Mouse (Mus musculus): Measurements from ENCODE around the gene Upk2. TPM values are rescaled to one million over a fixed set of nuclear protein-coding genes. Genes with fewer than 3 reads are reported as not detected.

Gene Upk2
- total and polyA plus RNA-seq, 3 experiments, result 0.53 TPM; not detected in 2

GRCm38 (mm10) chr9:44499356-44500162 is 44.8 kb upstream of the Upk2 start:
- Histone ChIP-seq H3K79me2 (replicated peaks; ENCODE audit: control insufficient read depth, insufficient read depth, low read length) (no peaks in the 10 kb centered on the region), H3K4me1 (ENCODE audit: control insufficient read depth, insufficient read depth, low read length) (peaks cover 24% of the 10 kb centered on the region), H3K36me3 (ENCODE audit: control insufficient read depth, insufficient read depth, low read length) (no peaks in the 10 kb centered on the region; the same call in 1 of the 2 replicates), H3K27me3 (ENCODE audit: control insufficient read depth, insufficient read depth, low read length) (no peaks in the 10 kb centered on the region), H3K27ac (peak overlapping the region; percentile 80), H3K9ac (ENCODE audit: low read depth, low read length) (peak overlapping the region; percentile 83), H3K4me3 (peak overlapping the region; percentile 54)
- intact Hi-C loops (cut with DNase I), result loop anchor here (1.0 kb wide), 1 partner anchor 17 kb away; the partner anchor contains the start of gene Bcl9l
- DNase-seq, result peak; percentile 76 to 78
- WGBS, result 17% methylated on average over 20 of the region's 20 CpGs
- TF ChIP-seq POLR2A (IDR thresholded peaks at IDR 0.05; ENCODE audit: insufficient read depth, low read depth, low read length) (peak; percentile 84), CTCF (IDR thresholded peaks at IDR 0.05) (no peak), EP300 (IDR thresholded peaks at IDR 0.05; ENCODE audit: insufficient read depth, low read depth, low read length) (peak; percentile 35; the same call in 1 of the 2 replicates)

GRCm38 (mm10) chr9:44498421-44499355 is 43.9 kb upstream of the Upk2 start:
- Histone ChIP-seq H3K27me3 (ENCODE audit: control insufficient read depth, insufficient read depth, low read length) (no peaks in the 10 kb centered on the region), H3K27ac (peak overlapping the region; percentile 80), H3K4me3 (peak overlapping the region; percentile 54), H3K9ac (ENCODE audit: low read depth, low read length) (peak overlapping the region; percentile 83), H3K4me1 (ENCODE audit: control insufficient read depth, insufficient read depth, low read length) (peaks cover 31% of the 10 kb centered on the region), H3K79me2 (replicated peaks; ENCODE audit: control insufficient read depth, insufficient read depth, low read length) (no peaks in the 10 kb centered on the region), H3K36me3 (ENCODE audit: control insufficient read depth, insufficient read depth, low read length) (peaks cover 2% of the 10 kb centered on the region)
- peak; percentile 80 to 85 for DNase-seq
- TF ChIP-seq CTCF (IDR thresholded peaks at IDR 0.05), result peak; percentile 70
- TF ChIP-seq EP300 (IDR thresholded peaks at IDR 0.05; ENCODE audit: insufficient read depth, low read depth, low read length), result no peak
- peak; percentile 37; the same call in 1 of the 2 replicates for TF ChIP-seq POLR2A (IDR thresholded peaks at IDR 0.05; ENCODE audit: insufficient read depth, low read depth, low read length)
- intact Hi-C loops (cut with DNase I), result loop anchor here (1.0 kb wide), 1 partner anchor 11 kb away; no protein-coding TSS in a partner anchor
- WGBS, result 3% methylated on average over 58 of the region's 59 CpGs

DNA sequence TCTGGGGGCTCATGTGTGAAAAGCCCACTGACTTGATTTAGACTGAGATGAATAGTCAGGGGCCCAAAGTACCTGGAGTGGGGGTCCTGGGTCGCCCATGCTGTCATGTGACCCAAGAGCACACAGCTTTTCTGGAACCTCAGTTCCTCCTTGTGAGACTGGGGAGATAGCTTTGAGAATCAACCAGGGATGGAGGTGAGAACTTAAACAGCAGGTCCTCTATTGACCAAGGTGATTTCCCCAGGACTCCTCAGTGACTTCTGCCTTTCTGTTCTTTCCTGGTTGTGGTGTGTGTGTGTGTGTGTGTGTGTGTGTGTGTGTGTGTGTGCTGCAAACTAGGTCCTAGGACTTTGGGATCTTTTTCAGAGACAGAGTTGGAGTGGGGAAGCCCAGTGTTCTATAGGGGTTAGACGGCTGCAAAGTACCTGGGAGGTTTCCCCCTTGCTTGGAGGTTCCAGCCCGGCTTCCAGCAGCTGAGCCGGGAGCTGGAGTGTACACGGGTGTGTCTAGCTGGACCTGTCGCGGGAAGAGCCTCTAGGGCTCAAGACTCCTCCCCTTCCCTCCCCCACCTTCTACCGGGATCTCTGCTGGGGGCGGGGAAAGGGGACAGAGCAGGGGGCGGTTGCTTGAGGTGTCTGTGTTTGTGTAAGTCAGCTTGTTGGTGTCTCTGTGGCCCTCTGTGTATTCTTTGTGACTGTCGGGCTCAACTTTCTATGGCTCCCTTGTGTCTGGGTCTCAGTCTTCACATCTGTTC is 43.0 kb upstream of the Upk2 start:
- Histone ChIP-seq H3K4me3 (peak overlapping the region; percentile 54), H3K4me1 (ENCODE audit: control insufficient read depth, insufficient read depth, low read length) (peaks cover 37% of the 10 kb centered on the region), H3K27me3 (ENCODE audit: control insufficient read depth, insufficient read depth, low read length) (no peaks in the 10 kb centered on the region), H3K9ac (ENCODE audit: low read depth, low read length) (peak overlapping the region; percentile 54), H3K79me2 (replicated peaks; ENCODE audit: control insufficient read depth, insufficient read depth, low read length) (no peaks in the 10 kb centered on the region), H3K36me3 (ENCODE audit: control insufficient read depth, insufficient read depth, low read length) (peaks cover 5% of the 10 kb centered on the region), H3K27ac (peak overlapping the region; percentile 80)
- 10% methylated on average over 9 of the region's 11 CpGs for WGBS
- TF ChIP-seq EP300 (IDR thresholded peaks at IDR 0.05; ENCODE audit: insufficient read depth, low read depth, low read length), result no peak
- no peak for TF ChIP-seq CTCF (IDR thresholded peaks at IDR 0.05)
- no peak for TF ChIP-seq POLR2A (IDR thresholded peaks at IDR 0.05; ENCODE audit: insufficient read depth, low read depth, low read length)
- intact Hi-C loops (cut with DNase I), result loop anchor here (1.0 kb wide), 1 partner anchor 10 kb away; no protein-coding TSS in a partner anchor
- peak; percentile 63 to 64 for DNase-seq

- peaks cover 44% of the 10 kb centered on the region for H3K4me1 ChIP-seq (ENCODE audit: control insufficient read depth, insufficient read depth, low read length)
- TF ChIP-seq CTCF (IDR thresholded peaks at IDR 0.05), result no peak
- TF ChIP-seq POLR2A (IDR thresholded peaks at IDR 0.05; ENCODE audit: insufficient read depth, low read depth, low read length), result no peak
- no peak for TF ChIP-seq EP300 (IDR thresholded peaks at IDR 0.05; ENCODE audit: insufficient read depth, low read depth, low read length)
- H3K79me2 ChIP-seq (replicated peaks; ENCODE audit: control insufficient read depth, insufficient read depth, low read length), result no peaks in the 10 kb centered on the region
- H3K36me3 ChIP-seq (ENCODE audit: control insufficient read depth, insufficient read depth, low read length), result peaks cover 5% of the 10 kb centered on the region
- intact Hi-C loops (cut with DNase I), result no loop called here
- H3K9ac ChIP-seq (ENCODE audit: low read depth, low read length), result no peak overlapping the region
- 64% methylated on average over 12 of the region's 12 CpGs for WGBS
- no peak overlapping the region for H3K4me3 ChIP-seq
- peak overlapping the region; percentile 20 for H3K27ac ChIP-seq
- no peaks in the 10 kb centered on the region for H3K27me3 ChIP-seq (ENCODE audit: control insufficient read depth, insufficient read depth, low read length)
- DNase-seq, result peak in 1 of 2 experiments; percentile 22
These were observed 42.2 kb upstream of the Upk2 start for GRCm38 (mm10) chr9:44496803-44497461.

Data from heart, adult 2 months (tissue).